Mouse (Mus musculus) kidney, embryonic 15.5 days (tissue): ENCODE measurements around the gene Jade2. TPM values are rescaled to one million over a fixed set of nuclear protein-coding genes. Genes with fewer than 3 reads are reported as not detected.

Source experiments
- ATAC-seq: fragments of 200-750 bp; cut with Nextera tagmentation; replicated peaks from 2 replicates; pipeline ENCODE4 v1.8.0; 2017; ENCODE audit warnings: moderate TSS enrichment; ENCODE audit not compliant: low FRiP score
- H3K27ac ChIP-seq: fragments of 300-500 bp; sonication (generic); 2 replicates; pipeline ENCODE4 v1.5.1; 2015; ENCODE audit warnings: mild to moderate bottlenecking, inconsistent platforms
- H3K27me3 ChIP-seq: fragments of 300-500 bp; sonication (generic); 2 replicates; pipeline ENCODE4 v1.6.1; 2015; ENCODE audit warnings: inconsistent platforms
- H3K36me3 ChIP-seq: fragments of 300-500 bp; sonication (generic); 2 replicates; pipeline ENCODE4 v1.6.1; 2015; ENCODE audit warnings: inconsistent platforms
- H3K4me1 ChIP-seq: fragments of 300-500 bp; sonication (generic); 2 replicates; pipeline ENCODE4 v1.6.1; 2015; ENCODE audit warnings: inconsistent platforms
- H3K4me2 ChIP-seq: fragments of 300-500 bp; sonication (generic); 2 replicates; pipeline ENCODE4 v1.6.1; 2015; ENCODE audit warnings: moderate library complexity, mild to moderate bottlenecking, inconsistent platforms
- H3K4me3 ChIP-seq: fragments of 300-500 bp; sonication (generic); replicated peaks from 2 replicates; pipeline ENCODE4 v1.5.1; 2015; ENCODE audit warnings: mild to moderate bottlenecking, inconsistent platforms
- H3K9ac ChIP-seq: fragments of 300-500 bp; sonication (generic); 2 replicates; pipeline ENCODE4 v1.6.1; 2015; ENCODE audit warnings: mild to moderate bottlenecking, inconsistent platforms
- H3K9me3 ChIP-seq: fragments of 300-500 bp; sonication (generic); replicated peaks from 2 replicates; pipeline ENCODE4 v1.6.1; 2016; ENCODE audit warnings: inconsistent platforms
- WGBS: fragments of 180-500 bp; shearing (Covaris S2); methylation state at CpG from one replicate; pipeline ENCODE4 v1.1.7; 2015; ENCODE audit warnings: mixed read lengths; 5-methylcytosine and 5-hydroxymethylcytosine counted together
- polyA plus RNA-seq: library from polyadenylated mRNA; unstranded; fragments of >200 nt; fragmentation: Nextera tagmentation; extraction: Ambion mirVana; gene quantifications from 2 replicates; pipeline ENCODE4 v1.2.1, GENCODE M21; 2015

Jade2 gene
- polyA plus RNA-seq, 1 experiment from 2014 or later = 0.81 TPM

DNA sequence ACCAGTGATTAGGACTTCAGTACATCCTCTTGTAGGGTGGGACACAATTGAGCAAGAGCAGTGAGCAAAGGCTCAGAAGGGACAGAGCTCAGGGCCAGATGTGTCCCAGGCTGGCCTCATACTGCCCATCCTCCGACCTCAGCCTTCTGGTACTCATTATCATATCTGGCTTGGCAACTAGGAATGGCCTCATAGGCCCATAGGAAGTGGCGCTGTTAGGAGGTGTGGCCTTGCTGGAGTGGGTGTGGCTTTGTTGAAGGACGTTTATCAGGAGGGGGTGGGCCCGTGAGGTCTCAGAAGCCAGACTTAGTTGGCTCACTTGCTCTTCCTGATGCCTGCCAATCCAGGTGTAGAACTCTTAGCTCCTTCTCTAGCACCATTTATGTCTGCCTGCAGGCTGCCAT, 18.3 kb upstream of the Jade2 start:
- no peak for ATAC-seq
- Histone ChIP-seq H3K9ac (no peak overlapping the region), H3K27me3 (no peaks in the 10 kb centered on the region), H3K4me3 (no peak overlapping the region), H3K9me3 (no peaks in the 10 kb centered on the region), H3K36me3 (no peaks in the 10 kb centered on the region), H3K4me2 (no peak overlapping the region), H3K4me1 (no peaks in the 10 kb centered on the region), H3K27ac (no peak overlapping the region)
- WGBS = 24% methylated on average over 4 of the region's 4 CpGs

DNA sequence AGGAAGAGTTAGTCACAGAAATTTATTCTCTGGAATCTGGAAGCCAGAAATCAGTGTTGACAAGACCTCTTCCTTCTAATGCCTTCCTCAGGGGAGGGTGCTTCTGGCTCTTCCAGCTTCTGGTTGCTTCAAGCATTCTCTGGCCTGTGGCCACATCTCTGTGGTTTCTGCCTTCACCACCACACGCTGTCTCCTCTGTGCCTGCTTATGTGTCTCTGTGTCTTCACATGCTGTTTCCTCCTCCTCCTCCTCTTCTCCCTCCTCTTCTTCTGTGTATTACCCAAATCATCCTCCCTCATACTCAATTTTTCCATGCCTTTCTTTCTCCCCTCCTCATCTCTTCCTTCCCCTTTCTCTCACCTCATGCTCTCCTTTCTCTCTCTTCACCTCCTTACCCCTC, 17.6 kb upstream of the Jade2 start:
- no peak overlapping the region for H3K4me2 ChIP-seq
- H3K4me1 ChIP-seq = no peaks in the 10 kb centered on the region
- WGBS = 83% methylated on average over 1 of the region's 1 CpGs
- H3K27me3 ChIP-seq = no peaks in the 10 kb centered on the region
- no peaks in the 10 kb centered on the region for H3K9me3 ChIP-seq
- no peak for ATAC-seq
- H3K4me3 ChIP-seq = no peak overlapping the region
- H3K36me3 ChIP-seq = no peaks in the 10 kb centered on the region
- no peak overlapping the region for H3K27ac ChIP-seq
- H3K9ac ChIP-seq = no peak overlapping the region

DNA sequence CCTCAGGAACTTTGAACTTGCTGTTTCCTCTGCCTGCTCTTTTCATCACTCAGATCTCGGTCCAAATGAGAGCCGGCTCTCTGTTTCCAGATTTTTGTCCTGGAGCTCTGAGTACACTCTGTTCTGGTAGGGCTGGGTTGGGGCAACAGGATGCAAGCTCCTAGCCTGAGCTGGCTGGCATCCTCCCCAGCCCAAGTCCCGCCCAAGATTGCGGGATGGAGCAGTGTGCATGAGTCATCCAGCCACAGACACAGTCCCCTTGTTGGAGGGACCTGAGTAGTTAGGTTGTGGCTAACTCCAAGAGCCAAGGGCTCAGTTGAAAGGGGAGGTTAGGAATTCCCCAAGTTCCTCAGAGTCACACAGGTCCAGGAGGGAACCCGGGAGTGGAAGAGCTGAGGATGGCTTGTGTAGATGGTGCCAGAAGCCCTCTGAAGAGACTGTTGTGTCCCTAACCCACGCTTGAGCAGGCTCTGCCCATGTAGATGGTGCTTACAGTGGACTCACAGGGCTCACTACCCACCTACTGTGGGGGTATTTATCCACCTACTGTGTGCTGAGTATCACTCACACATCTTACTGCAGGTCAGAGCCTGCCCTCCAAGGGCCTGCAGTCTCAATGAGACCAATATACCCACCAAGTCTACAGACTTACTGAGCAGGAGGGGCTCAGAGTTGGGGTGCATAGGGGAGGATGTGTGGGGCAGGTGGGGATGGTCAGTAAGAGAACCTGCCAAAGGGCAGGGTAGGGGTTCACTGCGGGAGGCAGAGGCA, 17.0 kb upstream of the Jade2 start:
- Histone ChIP-seq H3K27me3 (no peaks in the 10 kb centered on the region), H3K4me3 (no peak overlapping the region), H3K27ac (no peak overlapping the region), H3K9ac (no peak overlapping the region), H3K36me3 (no peaks in the 10 kb centered on the region), H3K4me2 (no peak overlapping the region), H3K4me1 (no peaks in the 10 kb centered on the region), H3K9me3 (no peaks in the 10 kb centered on the region)
- ATAC-seq = no peak
- WGBS = 85% methylated on average over 7 of the region's 7 CpGs

- H3K27me3 ChIP-seq = no peaks in the 10 kb centered on the region
- 96% methylated on average over 5 of the region's 5 CpGs for WGBS
- H3K4me3 ChIP-seq = no peak overlapping the region
- no peak overlapping the region for H3K4me2 ChIP-seq
- ATAC-seq = no peak
- H3K9ac ChIP-seq = no peak overlapping the region
- H3K27ac ChIP-seq = no peak overlapping the region
- H3K36me3 ChIP-seq = no peaks in the 10 kb centered on the region
- no peaks in the 10 kb centered on the region for H3K4me1 ChIP-seq
- no peaks in the 10 kb centered on the region for H3K9me3 ChIP-seq
Measured at GRCm38 (mm10) chr11:51873141-51873540, 15.7 kb upstream of the Jade2 start.

DNA sequence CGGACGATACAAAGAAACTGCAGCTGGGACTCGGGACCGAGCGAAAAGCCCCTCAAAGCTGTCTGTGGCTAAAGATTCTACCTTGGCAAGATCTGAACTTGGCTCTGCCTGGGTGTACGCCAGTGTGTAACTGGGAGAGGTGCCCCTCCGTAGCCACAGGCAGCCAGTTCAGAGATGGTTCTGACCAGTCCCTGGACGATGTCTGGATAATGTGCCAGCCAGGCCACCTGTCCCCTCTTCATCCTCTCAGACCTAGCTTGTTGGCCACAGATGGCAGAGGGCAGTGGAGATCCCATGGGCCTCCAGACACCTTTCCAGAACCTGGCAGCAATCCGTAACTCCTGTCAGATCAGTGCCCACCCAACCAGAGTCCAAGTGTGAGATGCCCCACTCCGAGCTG, 9.8 kb upstream of the Jade2 start:
- 84% methylated on average over 10 of the region's 10 CpGs for WGBS
- Histone ChIP-seq H3K9me3 (no peaks in the 10 kb centered on the region), H3K4me2 (no peak overlapping the region), H3K36me3 (no peaks in the 10 kb centered on the region), H3K27ac (no peak overlapping the region), H3K4me3 (no peak overlapping the region), H3K4me1 (no peaks in the 10 kb centered on the region), H3K9ac (no peak overlapping the region), H3K27me3 (no peaks in the 10 kb centered on the region)
- ATAC-seq = no peak

DNA sequence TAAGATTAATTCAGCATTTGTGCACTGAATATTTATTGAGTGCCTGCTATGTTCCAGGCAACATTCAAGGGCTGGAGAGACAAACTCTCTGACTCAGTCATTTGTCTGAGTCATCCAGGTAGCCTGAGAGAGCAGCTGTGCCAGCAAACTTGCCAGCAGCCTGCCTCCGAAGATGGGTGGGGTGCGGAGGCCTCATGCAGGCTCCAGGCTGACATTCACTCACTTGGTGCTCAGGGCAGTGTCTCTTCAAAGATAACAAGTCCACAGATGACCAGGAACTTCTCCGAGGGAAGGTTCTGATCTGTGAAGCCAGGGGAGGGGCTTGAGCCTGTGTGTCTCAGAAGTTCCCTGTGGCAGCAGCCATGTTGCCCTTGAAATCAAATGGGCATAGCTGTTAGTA, 8.6 kb upstream of the Jade2 start:
- no peak overlapping the region for H3K27ac ChIP-seq
- ATAC-seq = no peak
- no peak overlapping the region for H3K4me2 ChIP-seq
- H3K36me3 ChIP-seq = no peaks in the 10 kb centered on the region
- no peaks in the 10 kb centered on the region for H3K27me3 ChIP-seq
- WGBS = 69% methylated on average over 3 of the region's 3 CpGs
- no peaks in the 10 kb centered on the region for H3K9me3 ChIP-seq
- no peak overlapping the region for H3K4me3 ChIP-seq
- H3K4me1 ChIP-seq = no peaks in the 10 kb centered on the region
- no peak overlapping the region for H3K9ac ChIP-seq

DNA sequence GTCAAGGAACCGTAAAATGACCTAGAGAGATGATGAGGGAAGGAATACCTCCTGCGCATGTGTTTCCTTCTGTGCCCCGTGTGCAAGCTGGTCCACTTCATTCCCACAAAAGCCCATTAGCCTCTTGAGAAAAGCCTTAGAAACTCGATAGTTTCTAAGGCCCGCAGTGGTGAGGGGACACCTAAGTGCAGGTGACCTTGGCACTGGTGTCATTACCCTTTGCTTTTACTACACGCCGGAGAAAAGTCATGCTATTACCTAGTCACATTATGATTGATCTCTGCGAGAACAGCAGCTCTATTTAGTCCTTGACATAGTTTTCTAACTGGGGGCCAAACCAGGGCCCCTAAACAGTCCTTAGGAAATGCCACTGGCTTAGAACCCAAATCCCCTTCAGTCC, 3.2 kb upstream of the Jade2 start:
- 75% methylated on average over 8 of the region's 8 CpGs for WGBS
- no peak overlapping the region for H3K27ac ChIP-seq
- H3K9me3 ChIP-seq = no peaks in the 10 kb centered on the region
- no peak for ATAC-seq
- H3K9ac ChIP-seq = no peak overlapping the region
- H3K4me1 ChIP-seq = peaks cover 25% of the 10 kb centered on the region
- H3K36me3 ChIP-seq = no peaks in the 10 kb centered on the region
- H3K4me2 ChIP-seq = no peak overlapping the region
- peaks cover 27% of the 10 kb centered on the region for H3K27me3 ChIP-seq
- H3K4me3 ChIP-seq = no peak overlapping the region

DNA sequence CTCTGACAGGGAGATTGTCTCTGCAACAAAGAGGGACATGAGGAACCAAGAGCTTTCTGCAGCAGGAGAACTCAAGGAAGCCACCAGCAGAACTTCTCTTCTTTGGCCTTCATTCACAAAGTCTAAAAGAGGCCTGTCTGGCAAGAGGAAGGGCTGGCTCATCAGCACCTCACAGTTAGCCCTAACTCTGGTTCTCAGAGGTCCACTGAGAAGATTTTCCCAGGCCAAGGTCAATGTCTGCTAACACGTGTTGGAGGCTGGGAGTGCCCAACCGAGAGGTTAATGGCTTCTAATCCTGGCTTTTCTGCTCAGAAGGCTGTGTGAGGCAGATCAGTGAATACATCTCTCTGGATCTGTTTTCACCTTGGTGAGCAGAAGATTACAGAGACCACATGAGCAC, 2.1 kb upstream of the Jade2 start:
- H3K4me3 ChIP-seq = no peak overlapping the region
- H3K36me3 ChIP-seq = no peaks in the 10 kb centered on the region
- no peaks in the 10 kb centered on the region for H3K9me3 ChIP-seq
- WGBS = 26% methylated on average over 2 of the region's 2 CpGs
- ATAC-seq = no peak
- H3K9ac ChIP-seq = no peak overlapping the region
- peaks cover 33% of the 10 kb centered on the region for H3K4me1 ChIP-seq
- H3K27me3 ChIP-seq = peaks cover 30% of the 10 kb centered on the region
- H3K27ac ChIP-seq = no peak overlapping the region
- no peak overlapping the region for H3K4me2 ChIP-seq

DNA sequence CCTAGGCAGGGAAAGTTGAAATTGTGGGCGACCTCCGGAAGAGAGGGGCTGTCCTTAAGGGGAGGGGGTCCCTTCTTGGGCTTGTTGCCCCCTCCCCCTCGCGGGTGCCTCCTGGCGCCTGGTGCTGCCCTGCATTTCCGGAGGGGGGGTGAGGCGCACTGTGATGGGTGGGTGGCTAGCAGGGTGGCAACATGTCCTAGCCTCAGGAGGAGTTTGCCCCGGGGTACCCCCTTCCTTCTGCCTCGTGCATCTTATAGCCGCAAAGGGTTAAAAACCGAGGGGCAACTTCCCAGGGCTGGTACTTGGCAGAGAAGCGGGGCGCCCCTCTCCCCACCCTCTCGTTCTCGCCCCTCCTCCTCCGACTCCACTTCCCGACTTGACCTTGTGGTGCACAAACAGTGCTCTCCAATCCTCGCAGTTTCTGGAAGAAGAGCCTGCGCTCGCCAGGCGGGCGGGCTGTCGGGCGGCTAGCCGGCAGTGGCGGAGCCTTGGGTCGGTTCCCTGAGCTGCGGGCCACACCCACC, 1.1 kb upstream of the Jade2 start:
- Histone ChIP-seq H3K4me2 (peak overlapping the region; percentile 91), H3K36me3 (no peaks in the 10 kb centered on the region), H3K27ac (peak overlapping the region; percentile 83), H3K4me1 (peaks cover 40% of the 10 kb centered on the region), H3K4me3 (peak overlapping the region; percentile 61), H3K9me3 (no peaks in the 10 kb centered on the region), H3K27me3 (peaks cover 40% of the 10 kb centered on the region), H3K9ac (peak overlapping the region; percentile 48)
- WGBS = under 1% methylated on average over 28 of the region's 28 CpGs
- ATAC-seq = peak; percentile 17; the same call in 1 of the 2 replicates

GRCm38 (mm10) chr11:51857818-51858527, 520 bp upstream of the Jade2 start:
- H3K9me3 ChIP-seq = no peaks in the 10 kb centered on the region
- under 1% methylated on average over 51 of the region's 52 CpGs for WGBS
- peak overlapping the region; percentile 83 for H3K27ac ChIP-seq
- no peaks in the 10 kb centered on the region for H3K36me3 ChIP-seq
- peak overlapping the region; percentile 48 for H3K9ac ChIP-seq
- H3K4me3 ChIP-seq = peak overlapping the region; percentile 61
- peaks cover 46% of the 10 kb centered on the region for H3K27me3 ChIP-seq
- peaks cover 43% of the 10 kb centered on the region for H3K4me1 ChIP-seq
- ATAC-seq = 0 out of 2 replicates have a peak, but pooled peaks have one; percentile 26
- H3K4me2 ChIP-seq = peak overlapping the region; percentile 91

GRCm38 (mm10) chr11:51856616-51857080, 805 bp downstream of the Jade2 start:
- Histone ChIP-seq H3K9ac (peak overlapping the region; percentile 48), H3K4me1 (peaks cover 57% of the 10 kb centered on the region), H3K27me3 (peaks cover 50% of the 10 kb centered on the region), H3K4me3 (peak overlapping the region; percentile 61), H3K4me2 (peak overlapping the region; percentile 91), H3K9me3 (no peaks in the 10 kb centered on the region), H3K27ac (peak overlapping the region; percentile 83), H3K36me3 (no peaks in the 10 kb centered on the region)
- 0 out of 2 replicates have a peak, but pooled peaks have one; percentile 3 for ATAC-seq
- under 1% methylated on average over 41 of the region's 41 CpGs for WGBS
